Mouse (Mus musculus) midbrain, embryonic 15.5 days (tissue): ENCODE data around the gene Dhdds. TPM values are rescaled to one million over a fixed set of nuclear protein-coding genes. Genes with fewer than 3 reads are reported as not detected.
"Not testable (repeated sequence)": the region's sequence is repeated elsewhere in the genome, so short reads cannot be mapped to it uniquely, and the experiment has no call there.

Experiments used
- ATAC-seq: fragments of 200-750 bp; cut with Nextera tagmentation; replicated peaks from 2 replicates; pipeline ENCODE4 v1.8.0; 2017; ENCODE audit warnings: moderate TSS enrichment
- H3K27ac ChIP-seq: fragments of 300-500 bp; sonication (generic); 2 replicates; pipeline ENCODE4 v1.5.1; 2015; ENCODE audit warnings: mild to moderate bottlenecking, inconsistent platforms
- H3K27me3 ChIP-seq: fragments of 300-500 bp; sonication (generic); replicated peaks from 2 replicates; pipeline ENCODE4 v1.6.1; 2015; ENCODE audit warnings: inconsistent platforms
- H3K36me3 ChIP-seq: fragments of 300-500 bp; sonication (generic); replicated peaks from 2 replicates; pipeline ENCODE4 v1.6.1; 2015; ENCODE audit warnings: inconsistent platforms
- H3K4me1 ChIP-seq: fragments of 300-500 bp; sonication (generic); 2 replicates; pipeline ENCODE4 v1.6.1; 2015; ENCODE audit warnings: inconsistent platforms
- H3K4me2 ChIP-seq: fragments of 300-500 bp; sonication (generic); 2 replicates; pipeline ENCODE4 v1.6.1; 2015; ENCODE audit warnings: inconsistent platforms, mild to moderate bottlenecking, moderate library complexity
- H3K4me3 ChIP-seq: fragments of 300-500 bp; sonication (generic); 2 replicates; pipeline ENCODE4 v1.5.1; 2015; ENCODE audit warnings: mild to moderate bottlenecking, inconsistent platforms
- H3K9ac ChIP-seq: fragments of 300-500 bp; sonication (generic); 2 replicates; pipeline ENCODE4 v1.6.1; 2015; ENCODE audit warnings: mild to moderate bottlenecking, inconsistent platforms
- H3K9me3 ChIP-seq: fragments of 300-500 bp; sonication (generic); 2 replicates; pipeline ENCODE4 v1.6.1; 2016; ENCODE audit warnings: inconsistent platforms
- WGBS: fragments of 180-500 bp; shearing (Covaris S2); methylation state at CpG from one replicate; pipeline ENCODE4 v1.1.7; 2015; ENCODE audit warnings: mixed read lengths; 5-methylcytosine and 5-hydroxymethylcytosine counted together
- polyA plus RNA-seq: library from polyadenylated mRNA; unstranded; fragments of >200 nt; fragmentation: Nextera tagmentation; extraction: Ambion mirVana; gene quantifications from 2 replicates; pipeline ENCODE4 v1.2.1, GENCODE M21; 2015

The Dhdds gene
- polyA plus RNA-seq, 1 experiment from 2014 or later: 45.9 TPM

DNA sequence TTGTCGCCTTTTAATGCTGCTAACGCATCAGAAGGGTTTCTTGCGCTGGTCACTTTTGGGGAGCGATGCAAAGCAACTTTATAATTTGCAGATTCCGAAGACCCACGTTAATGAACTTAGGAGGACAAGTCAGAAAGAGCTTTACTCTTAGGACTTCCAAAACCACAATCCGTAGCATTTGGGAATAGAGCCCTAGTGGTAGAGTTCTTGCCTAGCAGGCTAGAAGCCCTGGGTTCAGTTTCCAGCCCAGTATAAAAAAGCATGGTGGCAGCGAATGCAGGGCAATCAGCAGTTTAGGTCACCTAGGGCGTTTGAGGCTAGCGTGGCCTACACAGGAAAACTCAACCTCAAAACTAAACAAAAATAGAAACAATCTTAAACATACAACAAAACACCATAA is 992 bp upstream of the Dhdds start:
- ATAC-seq: no peak
- Histone ChIP-seq H3K4me1 (peaks cover 13% of the 10 kb centered on the region), H3K4me3 (no peak overlapping the region), H3K27me3 (no peaks in the 10 kb centered on the region), H3K4me2 (no peak overlapping the region), H3K9ac (no peak overlapping the region), H3K9me3 (no peaks in the 10 kb centered on the region), H3K36me3 (no peaks in the 10 kb centered on the region), H3K27ac (no peak overlapping the region)
- 52% methylated on average over 10 of the region's 10 CpGs for WGBS

DNA sequence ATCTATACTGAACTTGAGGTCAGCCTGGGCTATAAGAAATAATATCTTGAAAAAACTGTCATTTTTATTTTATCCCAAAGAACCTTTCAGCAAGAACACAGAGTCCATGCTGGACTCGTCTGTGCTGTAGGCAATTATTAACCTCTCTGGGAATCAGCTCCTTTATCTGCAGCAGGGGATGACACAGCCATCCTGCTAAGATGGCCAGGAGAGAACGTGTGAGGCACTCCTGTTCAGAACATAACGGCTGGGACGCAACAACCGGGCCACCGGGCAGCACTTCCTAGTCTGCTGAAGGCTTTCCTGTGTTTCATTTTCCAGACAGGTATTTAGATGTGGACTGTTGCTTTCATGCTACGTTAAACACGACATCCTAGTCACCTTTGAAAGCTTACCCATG is 6.0 kb downstream of the Dhdds start:
- WGBS: 95% methylated on average over 8 of the region's 8 CpGs
- Histone ChIP-seq H3K36me3 (peaks cover 19% of the 10 kb centered on the region; the same call in 1 of the 2 replicates), H3K4me3 (no peak overlapping the region), H3K27me3 (no peaks in the 10 kb centered on the region), H3K9ac (no peak overlapping the region), H3K4me1 (peaks cover 6% of the 10 kb centered on the region), H3K4me2 (no peak overlapping the region), H3K27ac (no peak overlapping the region), H3K9me3 (no peaks in the 10 kb centered on the region)
- ATAC-seq: no peak

DNA sequence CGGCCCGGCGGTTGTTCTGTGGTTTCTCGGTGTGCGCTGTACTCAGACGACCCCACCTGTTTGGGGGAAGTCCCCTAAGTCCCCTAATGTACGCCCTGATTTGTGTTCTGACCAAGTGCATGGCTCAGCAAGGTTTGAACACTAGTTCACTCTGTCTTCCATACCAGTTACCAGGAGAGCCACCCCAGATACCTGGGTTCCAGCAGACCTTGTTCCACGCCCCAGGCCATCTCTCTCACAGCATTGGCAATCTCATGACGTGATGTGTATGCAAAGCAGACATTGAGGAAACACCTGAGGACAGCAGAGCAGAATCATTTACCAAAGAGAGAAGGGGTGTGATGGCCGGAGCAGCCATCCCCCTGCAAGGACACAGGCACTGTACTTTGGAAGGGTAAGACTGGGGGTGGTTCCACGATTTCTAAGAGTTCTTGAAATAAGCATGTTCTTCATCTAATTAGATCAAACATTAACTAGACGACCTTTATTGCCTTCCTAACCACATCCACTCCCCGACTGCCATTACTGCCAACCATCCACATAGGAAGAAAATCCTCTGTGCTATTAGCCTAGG is 9.5 kb downstream of the Dhdds start:
- ATAC-seq: no peak
- Histone ChIP-seq H3K4me3 (no peak overlapping the region), H3K9me3 (no peaks in the 10 kb centered on the region), H3K36me3 (peaks cover 22% of the 10 kb centered on the region; the same call in 1 of the 2 replicates), H3K4me1 (no peaks in the 10 kb centered on the region), H3K9ac (no peak overlapping the region), H3K27ac (no peak overlapping the region), H3K4me2 (no peak overlapping the region), H3K27me3 (no peaks in the 10 kb centered on the region)
- WGBS: 93% methylated on average over 13 of the region's 13 CpGs

DNA sequence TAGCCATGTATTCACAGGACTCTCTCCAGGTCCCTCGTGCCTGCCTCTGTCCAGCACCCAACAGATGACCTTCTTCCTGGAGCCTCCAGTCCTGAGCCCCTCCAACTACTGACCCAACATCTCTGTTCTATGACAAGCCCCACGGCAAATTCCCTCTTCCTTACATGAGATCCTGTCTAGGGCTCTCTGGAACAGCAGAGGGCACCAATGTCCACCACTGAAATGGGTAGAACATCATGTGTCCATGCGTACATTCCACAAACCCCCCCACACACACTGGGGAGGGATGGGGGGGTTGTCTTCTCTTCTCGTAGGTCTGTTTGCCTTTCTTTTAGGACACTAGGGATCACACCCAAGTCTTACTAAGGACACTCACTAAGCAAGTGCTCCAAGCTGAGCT is 10.7 kb downstream of the Dhdds start:
- no peaks in the 10 kb centered on the region for H3K27me3 ChIP-seq
- peaks cover 23% of the 10 kb centered on the region; the same call in 1 of the 2 replicates for H3K36me3 ChIP-seq
- no peak overlapping the region for H3K27ac ChIP-seq
- 60% methylated on average over 4 of the region's 4 CpGs for WGBS
- no peak for ATAC-seq
- H3K4me2 ChIP-seq: no peak overlapping the region
- H3K4me3 ChIP-seq: no peak overlapping the region
- no peaks in the 10 kb centered on the region for H3K9me3 ChIP-seq
- H3K4me1 ChIP-seq: no peaks in the 10 kb centered on the region
- no peak overlapping the region for H3K9ac ChIP-seq

DNA sequence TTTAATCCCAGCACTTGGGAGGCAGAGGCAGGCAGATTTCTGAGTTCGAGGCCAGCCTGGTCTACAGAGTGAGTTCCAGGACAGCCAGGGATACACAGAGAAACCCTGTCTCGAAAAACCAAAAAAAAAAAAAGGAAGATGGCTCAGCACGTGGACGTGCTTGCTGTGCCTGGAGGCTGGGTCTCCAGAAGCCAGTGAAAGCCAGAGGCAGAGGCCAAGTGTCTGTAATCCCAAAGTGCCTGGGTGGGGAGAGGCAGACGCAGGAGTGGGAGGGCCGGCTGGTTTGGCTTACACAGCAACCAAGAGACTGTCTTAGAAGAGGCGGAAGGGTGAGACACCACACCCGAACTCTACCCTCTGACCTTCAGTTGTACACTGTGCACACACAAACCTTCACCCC is 12.4 kb downstream of the Dhdds start:
- H3K9me3 ChIP-seq, H3K4me2 ChIP-seq, H3K27me3 ChIP-seq, H3K4me1 ChIP-seq, H3K27ac ChIP-seq, H3K4me3 ChIP-seq, H3K9ac ChIP-seq, ATAC-seq: not testable (repeated sequence)
- WGBS: 94% methylated on average over 8 of the region's 8 CpGs
- H3K36me3 ChIP-seq: peaks cover 17% of the 10 kb centered on the region; the same call in 1 of the 2 replicates

DNA sequence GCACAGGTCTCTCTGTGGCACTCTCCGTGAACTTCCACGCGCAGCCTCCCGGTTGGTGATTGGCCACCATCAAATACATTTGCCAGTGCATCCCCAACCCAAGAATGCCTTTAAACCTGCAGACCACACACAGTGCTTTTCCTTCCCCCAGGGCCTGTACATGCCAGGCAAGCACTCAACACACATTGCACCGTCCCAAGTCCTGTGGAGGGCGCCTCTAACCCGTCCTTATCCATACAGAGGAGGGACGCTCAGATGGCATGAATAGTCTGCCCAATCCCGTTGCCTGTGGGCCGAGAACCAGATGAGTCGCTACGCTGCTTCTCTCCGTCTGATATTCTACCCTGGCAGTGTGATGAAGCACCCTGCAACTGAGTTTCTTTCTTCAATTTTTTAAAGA is 17.8 kb downstream of the Dhdds start:
- no peak overlapping the region for H3K4me3 ChIP-seq
- H3K9ac ChIP-seq: no peak overlapping the region
- no peaks in the 10 kb centered on the region for H3K27me3 ChIP-seq
- no peak for ATAC-seq
- H3K9me3 ChIP-seq: no peaks in the 10 kb centered on the region
- 78% methylated on average over 13 of the region's 13 CpGs for WGBS
- no peak overlapping the region for H3K4me2 ChIP-seq
- H3K36me3 ChIP-seq: peaks cover 14% of the 10 kb centered on the region; the same call in 1 of the 2 replicates
- H3K27ac ChIP-seq: no peak overlapping the region
- no peaks in the 10 kb centered on the region for H3K4me1 ChIP-seq

DNA sequence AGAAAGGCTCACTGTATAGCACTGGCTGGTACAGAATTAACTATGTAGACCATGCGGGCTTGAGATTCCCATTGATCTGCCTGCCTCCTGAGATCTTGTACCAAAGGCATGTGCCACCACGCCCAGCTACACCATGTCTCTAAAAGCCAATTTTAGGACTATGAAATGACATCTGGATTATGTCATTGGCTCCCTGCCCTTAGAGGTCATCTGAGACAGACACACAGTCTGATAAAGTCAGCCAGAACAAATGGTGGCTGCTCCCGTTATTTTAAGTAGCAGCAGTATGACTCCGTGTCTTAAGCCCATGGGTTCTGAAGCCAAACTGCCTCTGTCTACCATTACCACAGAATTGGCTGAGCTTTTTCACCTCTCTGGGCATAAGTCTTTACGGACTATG is 20.2 kb downstream of the Dhdds start:
- Histone ChIP-seq H3K4me2 (no peak overlapping the region), H3K9me3 (no peaks in the 10 kb centered on the region), H3K9ac (no peak overlapping the region), H3K4me1 (no peaks in the 10 kb centered on the region), H3K4me3 (no peak overlapping the region), H3K36me3 (peaks cover 11% of the 10 kb centered on the region; the same call in 1 of the 2 replicates), H3K27me3 (no peaks in the 10 kb centered on the region), H3K27ac (no peak overlapping the region)
- WGBS: 90% methylated on average over 5 of the region's 5 CpGs
- no peak for ATAC-seq

DNA sequence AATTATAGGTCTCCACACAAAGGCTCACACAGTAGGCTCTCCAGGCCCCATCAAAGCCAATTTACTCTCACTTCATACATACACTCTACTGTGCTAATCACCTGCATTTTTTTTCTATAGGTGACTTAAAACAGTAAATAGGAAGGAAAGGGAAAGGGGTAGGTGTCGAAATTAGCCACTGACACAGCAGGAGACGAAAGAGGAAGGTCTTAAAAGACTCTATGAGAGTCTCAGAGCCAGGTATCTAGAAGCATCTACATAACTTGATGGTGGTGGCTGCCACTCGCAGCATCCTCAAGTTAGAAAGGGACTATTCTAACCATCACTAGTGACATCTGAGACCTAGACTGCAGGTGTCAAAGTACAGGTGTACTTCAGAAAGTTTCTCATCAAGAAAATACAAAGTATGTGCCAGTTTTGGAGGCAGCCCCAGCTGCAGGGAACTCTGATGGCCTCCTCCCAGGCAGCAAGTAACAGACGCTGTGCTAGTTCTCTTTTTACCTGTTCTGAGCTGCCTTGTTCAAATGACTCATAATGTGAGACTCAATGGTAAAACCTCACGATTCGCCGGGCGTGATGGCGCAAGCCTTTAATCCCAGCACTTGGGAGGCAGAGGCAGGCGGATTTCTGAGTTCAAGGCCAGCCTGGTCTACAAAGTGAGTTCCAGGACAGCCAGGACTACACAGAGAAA is 22.6 kb downstream of the Dhdds start:
- Histone ChIP-seq H3K4me3 (no peak overlapping the region), H3K27me3 (no peaks in the 10 kb centered on the region), H3K9ac (no peak overlapping the region), H3K4me2 (no peak overlapping the region), H3K27ac (no peak overlapping the region), H3K4me1 (no peaks in the 10 kb centered on the region), H3K9me3 (no peaks in the 10 kb centered on the region), H3K36me3 (peaks cover 11% of the 10 kb centered on the region; the same call in 1 of the 2 replicates)
- ATAC-seq: no peak
- 93% methylated on average over 10 of the region's 10 CpGs for WGBS

DNA sequence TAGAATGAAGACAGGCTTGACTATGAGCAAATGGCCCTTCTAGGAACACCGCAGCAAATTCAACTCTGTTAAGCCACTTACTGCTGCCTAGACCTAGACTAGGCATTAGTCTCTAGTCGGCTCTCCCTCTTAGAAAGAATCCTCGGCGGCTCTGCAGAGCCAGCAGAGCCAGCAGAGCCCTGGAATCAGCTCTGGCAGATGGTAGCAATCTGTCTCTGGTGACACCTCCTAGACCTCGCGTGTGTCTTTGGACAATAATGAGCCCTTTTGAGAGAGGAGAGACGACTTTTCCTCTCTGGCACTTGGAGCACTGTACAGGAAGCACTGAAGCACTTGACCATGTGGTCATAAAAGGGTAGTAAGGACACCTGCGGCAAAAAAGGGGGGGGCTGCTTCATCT is 29.0 kb downstream of the Dhdds start:
- no peak overlapping the region for H3K27ac ChIP-seq
- 59% methylated on average over 8 of the region's 8 CpGs for whole genome bisulfite sequencing
- no peaks in the 10 kb centered on the region for H3K27me3 ChIP-seq

DNA sequence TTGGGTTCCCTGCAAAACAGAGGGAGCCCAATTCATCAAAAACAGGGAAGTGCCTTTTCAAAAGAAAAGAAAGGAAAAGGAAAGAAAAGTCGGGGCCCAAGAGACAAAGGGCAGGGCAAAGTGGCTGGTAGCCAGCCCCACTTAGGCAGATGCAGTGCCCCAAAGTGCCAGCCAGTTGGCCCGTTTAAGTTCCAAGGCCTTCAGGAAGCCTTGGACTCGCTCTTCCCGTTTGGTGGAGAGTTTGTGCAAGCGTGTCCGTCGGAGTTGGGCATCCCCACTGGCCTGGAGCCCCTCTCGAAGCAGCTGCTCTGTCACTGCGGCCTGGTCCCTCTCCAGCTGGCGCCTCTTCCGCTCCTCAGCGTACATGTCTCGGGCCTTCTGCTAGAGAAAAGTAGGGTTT is 29.8 kb downstream of the Dhdds start:
- Histone ChIP-seq H3K4me1 (peaks cover 33% of the 10 kb centered on the region), H3K9me3 (no peaks in the 10 kb centered on the region), H3K9ac (no peak overlapping the region), H3K36me3 (0 out of 2 replicates have a peak, but pooled peaks cover 3% of the 10 kb centered on the region), H3K27me3 (no peaks in the 10 kb centered on the region), H3K4me3 (no peak overlapping the region), H3K4me2 (no peak overlapping the region), H3K27ac (peak overlapping the region; percentile 99; the same call in 1 of the 2 replicates)
- no peak for ATAC-seq
- 64% methylated on average over 13 of the region's 13 CpGs for WGBS

More for the DNA sequence above, 29.0 kb downstream of the Dhdds start:
- Histone ChIP-seq H3K4me2 (no peak overlapping the region), H3K36me3 (0 out of 2 replicates have a peak, but pooled peaks cover 2% of the 10 kb centered on the region), H3K4me1 (peaks cover 25% of the 10 kb centered on the region), H3K9ac (no peak overlapping the region), H3K9me3 (no peaks in the 10 kb centered on the region), H3K4me3 (no peak overlapping the region)
- ATAC-seq: no peak

DNA sequence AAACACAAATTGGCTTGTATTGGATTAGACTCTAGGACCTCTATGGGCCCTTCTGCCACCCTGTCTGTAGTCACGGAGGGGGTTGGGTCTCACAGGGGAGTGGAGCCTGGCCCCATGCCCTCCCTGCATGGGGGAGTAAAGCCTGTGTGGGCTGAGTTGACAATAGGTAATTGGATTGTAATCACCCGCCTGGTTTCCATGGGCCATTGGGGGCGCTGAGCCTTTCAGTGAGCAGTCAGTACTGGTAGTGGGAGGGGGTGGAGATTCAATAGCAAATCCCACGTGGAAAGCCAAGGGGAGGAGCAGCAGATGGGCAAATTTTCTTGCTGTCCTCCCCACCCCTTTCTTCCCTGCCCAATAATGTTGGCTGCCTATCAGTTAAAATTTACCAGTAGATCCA is 30.5 kb downstream of the Dhdds start:
- no peak overlapping the region for H3K4me3 ChIP-seq
- ATAC-seq: no peak
- no peaks in the 10 kb centered on the region for H3K27me3 ChIP-seq
- peaks cover 7% of the 10 kb centered on the region; the same call in 1 of the 2 replicates for H3K36me3 ChIP-seq
- peak overlapping the region; percentile 99 for H3K27ac ChIP-seq
- H3K9ac ChIP-seq: no peak overlapping the region
- WGBS: 5% methylated on average over 4 of the region's 4 CpGs
- no peak overlapping the region for H3K4me2 ChIP-seq
- H3K9me3 ChIP-seq: no peaks in the 10 kb centered on the region
- H3K4me1 ChIP-seq: peaks cover 38% of the 10 kb centered on the region

DNA sequence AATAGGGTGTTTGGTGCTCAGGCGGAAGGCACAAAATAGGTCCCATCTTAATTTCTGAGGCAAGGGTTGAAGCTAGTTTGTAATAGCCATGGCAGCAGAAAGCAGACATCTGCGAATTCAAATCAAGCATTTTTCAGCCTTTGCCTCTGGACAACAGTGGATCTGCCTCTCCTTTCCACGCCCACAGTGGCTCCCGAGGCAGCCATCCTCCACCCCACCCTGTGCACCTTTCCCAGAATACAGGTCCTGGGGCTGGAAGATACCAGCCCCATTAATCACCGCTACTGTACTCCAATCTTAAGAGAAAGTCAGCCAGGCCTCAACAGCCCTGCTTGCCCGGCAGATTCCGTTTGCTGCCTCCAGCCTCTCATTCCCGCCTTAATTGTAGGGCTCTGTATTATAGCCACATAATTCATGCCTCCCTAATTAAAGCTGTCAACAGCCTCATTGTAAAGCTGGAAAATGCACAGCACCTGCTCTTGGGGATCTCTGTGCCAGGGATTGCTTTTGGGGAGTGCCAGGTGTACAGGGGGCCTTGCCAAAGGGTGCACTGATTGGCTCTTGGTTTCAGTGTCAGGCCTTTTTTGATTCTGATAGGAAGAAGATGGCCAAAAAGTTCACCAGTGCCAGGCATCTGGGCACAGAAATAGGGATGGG is 31.5 kb downstream of the Dhdds start:
- Histone ChIP-seq H3K9ac (peak overlapping the region; percentile 77; the same call in 1 of the 2 replicates), H3K4me1 (peaks cover 38% of the 10 kb centered on the region), H3K27ac (peak overlapping the region; percentile 99), H3K27me3 (no peaks in the 10 kb centered on the region), H3K4me3 (0 out of 2 replicates have a peak overlapping the region, but pooled peaks have one; percentile 58), H3K4me2 (peak overlapping the region; percentile 91), H3K9me3 (no peaks in the 10 kb centered on the region), H3K36me3 (peaks cover 11% of the 10 kb centered on the region)
- 45% methylated on average over 8 of the region's 8 CpGs for WGBS
- no peak for ATAC-seq
